Mouse (Mus musculus): ENCODE results near the gene Mindy4.

DNA sequence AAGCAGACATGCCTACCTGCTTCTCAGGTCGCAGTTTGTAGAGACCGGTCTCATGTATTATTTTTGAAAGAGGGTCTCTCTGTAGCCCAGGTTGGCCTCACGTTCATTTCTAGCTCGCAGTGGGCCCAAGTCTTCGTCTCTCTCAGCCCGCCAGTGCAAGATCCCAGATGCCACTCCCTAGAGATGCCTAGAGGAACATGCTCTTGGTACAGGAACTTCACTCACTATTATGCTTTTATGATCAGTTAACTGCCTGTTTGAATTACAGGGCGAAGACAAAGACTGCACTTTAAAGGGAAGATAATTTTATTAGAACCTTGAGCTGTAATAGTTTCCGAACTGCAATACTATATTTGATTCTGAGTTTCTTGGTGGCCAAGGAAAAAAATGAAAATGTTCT lies 79.2 kb downstream of the Mindy4 start:
- TF ChIP-seq ZC3H11A (IDR thresholded peaks at IDR 0.05; ENCODE audit: borderline replicate concordance, low read depth, low read length) (no peak), HCFC1 (IDR thresholded peaks at IDR 0.05; ENCODE audit: borderline replicate concordance, insufficient read depth, low read length) (no peak), ZNF384 (IDR thresholded peaks at IDR 0.05; ENCODE audit: low read depth, low read length) (no peak), CHD2 (IDR thresholded peaks at IDR 0.05; ENCODE audit: low read depth, low read length) (no peak)
